Mouse (Mus musculus): ENCODE data around the gene Vtn. TPM values are rescaled to one million over a fixed set of nuclear protein-coding genes. Genes with fewer than 3 reads are reported as not detected.

Gene Vtn
- total RNA-seq (2023; ENCODE audit: inconsistent age), result not detected in 4 replicates

GRCm38 (mm10) chr11:78499004-78499403, at the start of gene Vtn:
Vtn (plus strand) TSS chr11:78499091.

GRCm38 (mm10) chr11:78465568-78466180, 33.2 kb upstream of the Vtn start, which contains the start of gene Slc46a1:
Slc46a1 (plus strand) TSS chr11:78465697.

DNA sequence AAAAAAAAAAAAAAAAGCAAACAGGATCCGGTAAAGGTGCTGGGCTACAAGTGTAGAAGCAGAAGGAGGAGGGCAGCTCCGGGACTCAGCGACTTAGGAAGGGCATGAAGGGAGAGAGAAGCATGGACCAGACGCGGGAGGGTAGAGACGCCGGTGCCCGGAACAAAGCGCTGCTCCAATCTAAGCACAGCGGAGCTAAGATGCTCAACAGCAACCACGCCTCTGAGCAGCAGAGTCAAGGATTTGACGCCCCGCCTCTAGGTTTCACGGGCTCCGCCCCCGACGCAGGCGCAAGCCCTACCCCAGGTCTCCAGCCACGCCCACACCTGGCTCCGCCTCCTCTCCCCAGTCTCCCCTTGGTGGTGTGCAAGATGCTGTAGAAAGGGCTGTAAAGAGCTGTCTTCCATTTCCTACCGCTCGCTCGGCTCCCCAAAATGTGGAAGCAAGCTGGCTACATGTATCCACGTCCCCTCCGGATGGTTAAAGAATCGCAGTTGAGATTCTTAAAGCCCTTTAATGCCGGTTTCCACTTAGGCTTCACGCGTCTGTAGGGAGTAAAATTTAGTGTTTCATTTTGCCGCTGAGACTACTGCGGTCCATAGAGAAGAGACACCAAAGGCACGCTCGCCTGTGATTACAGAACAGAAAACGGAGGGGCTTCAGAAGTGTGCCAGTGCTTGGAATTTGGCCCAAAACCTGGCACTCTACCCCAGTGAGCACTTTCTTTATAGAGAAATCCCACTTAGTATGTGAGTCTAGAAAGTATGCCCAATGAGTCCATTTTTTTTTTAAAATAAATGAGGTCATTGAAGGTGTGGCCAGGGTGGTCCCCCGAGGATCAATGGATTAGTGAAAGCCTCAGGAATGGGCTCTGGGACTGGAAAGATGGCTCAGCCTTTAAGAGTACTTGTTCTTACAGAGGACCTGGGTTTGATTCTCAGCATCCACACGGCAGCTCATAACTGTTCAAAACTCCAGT, 1.1 kb upstream of the Vtn start, which contains the start of gene Sarm1:
Gene Sarm1, minus strand, starts transcription at position 211 of the 979 bp plus-strand sequence.

DNA sequence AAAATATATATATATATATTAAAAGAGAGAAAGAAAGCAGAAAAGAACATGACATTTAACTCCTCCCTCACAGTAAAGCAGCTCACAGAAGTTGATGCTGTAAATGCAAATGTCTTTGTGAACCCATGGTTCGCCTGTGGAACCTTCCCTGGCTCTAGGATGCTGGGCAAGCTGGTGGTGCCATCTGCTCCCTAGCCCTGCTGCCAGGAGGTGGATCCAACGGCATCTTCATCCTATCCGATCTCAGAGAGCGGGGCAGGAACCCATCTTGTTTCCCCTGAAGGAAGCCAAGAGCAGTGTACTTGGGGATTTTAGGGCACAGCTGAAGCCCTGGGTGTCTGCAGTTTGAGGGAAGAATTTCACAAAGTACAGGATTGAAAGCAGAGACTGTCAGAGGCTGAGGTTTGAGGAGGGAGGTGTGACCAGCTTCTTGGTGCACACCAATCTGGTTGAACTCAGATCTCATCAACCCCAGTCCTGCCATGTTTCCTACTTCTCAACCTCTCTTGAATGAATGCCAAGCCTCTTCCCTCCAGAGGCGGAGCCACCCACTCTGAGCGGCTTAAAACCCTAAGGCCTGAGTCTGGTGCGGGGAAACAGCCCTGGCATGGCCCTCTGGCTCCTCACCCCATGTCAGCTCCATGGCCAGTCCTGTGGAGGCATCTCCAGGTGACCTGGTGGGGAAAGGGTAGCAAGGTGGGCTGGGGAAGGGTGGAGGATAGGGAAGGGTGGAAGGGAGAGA, 4.2 kb downstream of the Vtn start, which contains the start of gene Sebox:
Gene Sebox, plus strand, starts transcription at position 539 of the 742 bp plus-strand sequence.

DNA sequence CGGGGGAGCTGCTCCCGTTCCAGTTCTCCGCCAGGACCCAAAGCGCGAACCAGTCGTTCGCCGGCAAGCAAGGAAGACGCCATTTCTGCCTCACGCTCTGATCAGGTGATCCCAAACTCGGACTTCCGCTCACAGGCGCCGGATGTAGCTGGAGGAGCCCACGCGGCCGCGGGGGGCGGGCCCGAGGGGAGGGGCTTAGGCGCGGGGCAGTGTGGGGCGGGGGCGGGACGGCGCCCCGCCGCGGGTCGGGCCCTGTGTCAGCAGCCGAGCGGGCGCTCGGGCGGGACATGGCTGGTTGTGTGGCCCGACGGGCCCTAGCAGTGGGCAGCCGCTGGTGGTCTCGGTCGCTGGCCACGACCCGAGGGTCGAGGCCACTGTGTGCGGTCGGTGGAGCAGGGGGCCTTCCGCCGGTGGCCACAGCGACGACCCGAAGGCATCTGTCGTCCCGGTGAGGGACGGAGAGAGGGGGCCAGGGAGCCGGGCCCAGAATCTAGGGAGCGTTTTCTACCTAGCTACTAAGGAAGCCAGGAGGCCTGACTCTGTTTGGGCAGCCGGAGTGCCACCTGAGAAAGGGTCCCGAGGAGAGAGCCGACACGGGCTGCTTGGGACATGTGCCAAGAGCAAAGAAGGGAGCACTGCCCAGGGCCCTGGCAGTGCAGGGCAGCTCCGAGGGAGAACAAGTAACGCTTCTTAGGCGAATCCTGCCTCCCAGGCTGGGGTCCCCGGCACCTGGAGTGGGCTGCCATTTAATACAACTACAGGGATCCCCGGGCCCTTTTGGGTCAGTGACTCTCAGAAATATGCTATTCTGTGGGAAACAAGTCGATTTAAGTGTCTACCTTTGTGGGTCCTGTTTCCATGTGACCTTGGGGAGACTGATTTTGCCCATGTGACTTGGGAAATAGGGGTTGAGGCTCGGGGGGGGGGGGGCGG, 13.4 kb downstream of the Vtn start, which contains the start of the genes Tmem199 and Poldip2:
Gene Tmem199, minus strand, starts transcription at position 148 of the 933 bp plus-strand sequence.
Gene Poldip2, plus strand, starts transcription at position 169 of the 933 bp plus-strand sequence.

DNA sequence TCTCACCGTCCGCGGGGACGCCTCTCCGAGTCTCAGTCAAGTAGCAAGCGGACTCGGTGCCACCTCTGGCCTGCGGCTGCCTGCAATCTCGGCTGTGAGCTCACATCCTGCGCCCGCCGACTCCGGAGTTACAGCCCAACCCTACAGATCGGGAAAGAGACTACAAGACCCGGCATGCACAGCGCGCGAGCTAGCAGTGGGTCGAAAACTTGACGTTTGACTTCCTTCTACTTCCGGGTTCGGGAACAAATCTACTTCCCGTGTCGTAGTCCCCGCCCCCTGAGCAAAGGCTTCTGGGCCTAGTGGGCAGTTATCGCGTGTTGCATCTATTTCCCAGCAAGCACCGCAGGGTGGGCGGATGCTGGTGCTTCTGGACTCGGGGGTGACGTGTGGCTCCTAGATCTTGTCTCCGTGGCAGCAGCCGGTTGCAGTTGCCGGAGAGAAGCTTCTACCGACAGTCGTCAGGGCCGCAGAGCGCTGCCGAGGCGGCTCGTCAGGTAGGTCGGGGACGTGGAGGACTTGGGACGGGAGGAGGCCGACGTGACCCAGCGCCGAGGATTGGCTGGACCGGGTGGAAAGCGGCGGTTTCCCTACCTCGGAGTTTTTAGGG, 37.3 kb downstream of the Vtn start, which contains the start of the genes Tnfaip1 and Ift20:
Gene Tnfaip1, minus strand, starts transcription at position 253 of the 610 bp plus-strand sequence.
Gene Ift20, plus strand, starts transcription at position 282 of the 610 bp plus-strand sequence.

GRCm38 (mm10) chr11:78550168-78551058, 51.5 kb downstream of the Vtn start, which contains the start of gene Tmem97:
Tmem97 (minus strand) TSS chr11:78550777.

Other genes starting within 250 kb of the Vtn start
- gene 2610507B11Rik, start 237.3 kb upstream of the Vtn start, total RNA-seq (2023; ENCODE audit: inconsistent age), result 109 to 122 TPM (median 117 TPM) in 4 replicates
- gene BC030499, start 208.2 kb upstream of the Vtn start, total RNA-seq (2023; ENCODE audit: inconsistent age), result 1.3 to 2.3 TPM (median 2.0 TPM) in 4 replicates
- 2.5 to 6.3 TPM (median 4.3 TPM) in 4 replicates for gene Spag5, start 197.6 kb upstream of the Vtn start, total RNA-seq (2023; ENCODE audit: inconsistent age)
- 34.3 to 36.6 TPM (median 35.0 TPM) in 4 replicates for gene Aldoc, start 176.1 kb upstream of the Vtn start, total RNA-seq (2023; ENCODE audit: inconsistent age)
- gene Pigs, start 170.7 kb upstream of the Vtn start, total RNA-seq (2023; ENCODE audit: inconsistent age), result 53.8 to 62.9 TPM (median 56.3 TPM) in 4 replicates
- gene Unc119, start 155.6 kb upstream of the Vtn start, total RNA-seq (2023; ENCODE audit: inconsistent age), result 55.4 to 61.9 TPM (median 57.2 TPM) in 4 replicates
- gene Foxn1, start 112.5 kb upstream of the Vtn start, total RNA-seq (2023; ENCODE audit: inconsistent age), result not detected in 4 replicates
- gene Slc13a2, start 76.9 kb upstream of the Vtn start, total RNA-seq (2023; ENCODE audit: inconsistent age), result not detected in 4 replicates
- gene Slc46a1, start 33.4 kb upstream of the Vtn start, total RNA-seq (2023; ENCODE audit: inconsistent age), result 0.36 to 2.1 TPM (median 0.70 TPM) in 4 replicates
- gene Sarm1, start 1.3 kb upstream of the Vtn start, total RNA-seq (2023; ENCODE audit: inconsistent age), result 2.1 to 2.7 TPM (median 2.3 TPM) in 4 replicates
- gene Sebox, start 4.4 kb downstream of the Vtn start, total RNA-seq (2023; ENCODE audit: inconsistent age), result not detected in 4 replicates
- 34.4 to 42.9 TPM (median 41.0 TPM) in 4 replicates for gene Tmem199, start 13.1 kb downstream of the Vtn start, total RNA-seq (2023; ENCODE audit: inconsistent age)
- gene Poldip2, start 13.1 kb downstream of the Vtn start, total RNA-seq (2023; ENCODE audit: inconsistent age), result 30.4 to 43.1 TPM (median 39.2 TPM) in 4 replicates
- gene Tnfaip1, start 37.2 kb downstream of the Vtn start, total RNA-seq (2023; ENCODE audit: inconsistent age), result 15.2 to 18.9 TPM (median 15.9 TPM) in 4 replicates
- 21.9 to 27.7 TPM (median 23.5 TPM) in 4 replicates for gene Ift20, start 37.3 kb downstream of the Vtn start, total RNA-seq (2023; ENCODE audit: inconsistent age)
- gene Tmem97, start 51.7 kb downstream of the Vtn start, total RNA-seq (2023; ENCODE audit: inconsistent age), result 3.6 to 6.5 TPM (median 5.7 TPM) in 4 replicates
- 21.5 to 23.5 TPM (median 22.7 TPM) in 4 replicates for gene Nlk, start 198.3 kb downstream of the Vtn start, total RNA-seq (2023; ENCODE audit: inconsistent age)